Mouse (Mus musculus): Measurements from ENCODE around the gene Large2. TPM values are rescaled to one million over a fixed set of nuclear protein-coding genes. Genes with fewer than 3 reads are reported as not detected.
A peak's percentile ranks its signal among the peaks of the same experiment; 100 is the strongest.
"Not testable (repeated sequence)": the region's sequence is repeated elsewhere in the genome, so short reads cannot be mapped to it uniquely, and the experiment has no call there.

Gene Large2
- polyA plus RNA-seq, 1 experiment from 2014 or later, result 6.6 TPM

GRCm38 (mm10) chr2:92405687-92406086, 31.0 kb upstream of the Large2 start:
- no peaks in the 10 kb centered on the region for H3K27me3 ChIP-seq (ENCODE audit: control insufficient read depth, insufficient read depth, low read length)
- H3K36me3 ChIP-seq (replicated peaks; ENCODE audit: control insufficient read depth, insufficient read depth, low read depth, low read length), result peaks cover 7% of the 10 kb centered on the region
- no peak overlapping the region for H3K4me3 ChIP-seq (ENCODE audit: low read depth, low read length)
- no peak overlapping the region for H3K4me2 ChIP-seq (ENCODE audit: low read depth, low read length)
- no peaks in the 10 kb centered on the region for H3K9me3 ChIP-seq (replicated peaks; ENCODE audit: control insufficient read depth, low read length)
- no peak for DNase-seq (ENCODE audit: low spot score)
- no peak for ATAC-seq (replicated peaks; ENCODE audit: insufficient number of reproducible peaks, low FRiP score, low TSS enrichment, low read depth)
- H3K4me1 ChIP-seq (ENCODE audit: control insufficient read depth, insufficient read depth, low read length), result no peaks in the 10 kb centered on the region
- WGBS, result 93% methylated on average over 7 of the region's 7 CpGs
- H3K27ac ChIP-seq (replicated peaks; ENCODE audit: low read depth, low read length), result no peak overlapping the region
- H3K9ac ChIP-seq (replicated peaks; ENCODE audit: low read length), result no peak overlapping the region

GRCm38 (mm10) chr2:92404737-92405136, 30.1 kb upstream of the Large2 start:
- Histone ChIP-seq H3K4me2 (ENCODE audit: low read depth, low read length) (no peak overlapping the region), H3K4me1 (ENCODE audit: control insufficient read depth, insufficient read depth, low read length) (no peaks in the 10 kb centered on the region), H3K9ac (replicated peaks; ENCODE audit: low read length) (no peak overlapping the region), H3K27me3 (ENCODE audit: control insufficient read depth, insufficient read depth, low read length) (no peaks in the 10 kb centered on the region), H3K9me3 (replicated peaks; ENCODE audit: control insufficient read depth, low read length) (no peaks in the 10 kb centered on the region), H3K36me3 (replicated peaks; ENCODE audit: control insufficient read depth, insufficient read depth, low read depth, low read length) (peaks cover 7% of the 10 kb centered on the region), H3K4me3 (ENCODE audit: low read depth, low read length) (no peak overlapping the region), H3K27ac (replicated peaks; ENCODE audit: low read depth, low read length) (no peak overlapping the region)
- ATAC-seq (replicated peaks; ENCODE audit: insufficient number of reproducible peaks, low FRiP score, low TSS enrichment, low read depth) (no peak), DNase-seq (ENCODE audit: low spot score) (no peak)
- WGBS, result 73% methylated on average over 6 of the region's 6 CpGs

- Histone ChIP-seq H3K27me3 (ENCODE audit: control insufficient read depth, insufficient read depth, low read length) (no peaks in the 10 kb centered on the region), H3K4me1 (ENCODE audit: control insufficient read depth, insufficient read depth, low read length) (no peaks in the 10 kb centered on the region), H3K27ac (replicated peaks; ENCODE audit: low read depth, low read length) (no peak overlapping the region), H3K4me3 (ENCODE audit: low read depth, low read length) (no peak overlapping the region), H3K9me3 (replicated peaks; ENCODE audit: control insufficient read depth, low read length) (no peaks in the 10 kb centered on the region), H3K9ac (replicated peaks; ENCODE audit: low read length) (no peak overlapping the region), H3K36me3 (replicated peaks; ENCODE audit: control insufficient read depth, insufficient read depth, low read depth, low read length) (peaks cover 4% of the 10 kb centered on the region), H3K4me2 (ENCODE audit: low read depth, low read length) (no peak overlapping the region)
- DNase-seq (ENCODE audit: low spot score) (no peak), ATAC-seq (replicated peaks; ENCODE audit: insufficient number of reproducible peaks, low FRiP score, low TSS enrichment, low read depth) (no peak)
- WGBS, result 91% methylated on average over 5 of the region's 5 CpGs
Observed at GRCm38 (mm10) chr2:92403776-92404319, 29.2 kb upstream of the Large2 start.

GRCm38 (mm10) chr2:92402591-92403326, 28.1 kb upstream of the Large2 start:
- Histone ChIP-seq H3K9ac (replicated peaks; ENCODE audit: low read length) (no peak overlapping the region), H3K9me3 (replicated peaks; ENCODE audit: control insufficient read depth, low read length) (no peaks in the 10 kb centered on the region), H3K36me3 (replicated peaks; ENCODE audit: control insufficient read depth, insufficient read depth, low read depth, low read length) (peaks cover 3% of the 10 kb centered on the region; the same call in 1 of the 2 replicates), H3K27ac (replicated peaks; ENCODE audit: low read depth, low read length) (no peak overlapping the region), H3K4me3 (ENCODE audit: low read depth, low read length) (no peak overlapping the region), H3K4me1 (ENCODE audit: control insufficient read depth, insufficient read depth, low read length) (no peaks in the 10 kb centered on the region), H3K4me2 (ENCODE audit: low read depth, low read length) (no peak overlapping the region), H3K27me3 (ENCODE audit: control insufficient read depth, insufficient read depth, low read length) (no peaks in the 10 kb centered on the region)
- DNase-seq (ENCODE audit: low spot score) (no peak), ATAC-seq (replicated peaks; ENCODE audit: insufficient number of reproducible peaks, low FRiP score, low TSS enrichment, low read depth) (no peak)
- WGBS, result 74% methylated on average over 4 of the region's 4 CpGs

GRCm38 (mm10) chr2:92401091-92401561, 26.5 kb upstream of the Large2 start, which contains the start of gene Mapk8ip1:
Gene Mapk8ip1 (minus strand): TSS chr2:92401263.
- Histone ChIP-seq H3K27ac (replicated peaks; ENCODE audit: low read depth, low read length) (0 out of 2 replicates have a peak within 1 kb of the TSS, but pooled peaks have one; percentile 20), H3K27me3 (ENCODE audit: control insufficient read depth, insufficient read depth, low read length) (no peaks in the 10 kb centered on the region), H3K9me3 (replicated peaks; ENCODE audit: control insufficient read depth, low read length) (no peaks in the 10 kb centered on the region), H3K4me1 (ENCODE audit: control insufficient read depth, insufficient read depth, low read length) (no peaks in the 10 kb centered on the region), H3K4me2 (ENCODE audit: low read depth, low read length) (peak within 1 kb of the TSS; percentile 95), H3K36me3 (replicated peaks; ENCODE audit: control insufficient read depth, insufficient read depth, low read depth, low read length) (peaks cover 3% of the 10 kb centered on the region; the same call in 1 of the 2 replicates), H3K9ac (replicated peaks; ENCODE audit: low read length) (peak within 1 kb of the TSS; percentile 71), H3K4me3 (ENCODE audit: low read depth, low read length) (peak within 1 kb of the TSS; percentile 63)
- ATAC-seq (replicated peaks; ENCODE audit: insufficient number of reproducible peaks, low FRiP score, low TSS enrichment, low read depth) (peak; percentile 54; the same call in 1 of the 2 replicates), DNase-seq (ENCODE audit: low spot score) (peak; percentile 75)
- 3% methylated on average over 24 of the region's 59 CpGs for WGBS

GRCm38 (mm10) chr2:92400682-92401081, 26.0 kb upstream of the Large2 start:
- H3K27ac ChIP-seq (replicated peaks; ENCODE audit: low read depth, low read length), result 0 out of 2 replicates have a peak overlapping the region, but pooled peaks have one; percentile 20

GRCm38 (mm10) chr2:92399877-92400276, 25.2 kb upstream of the Large2 start:
- WGBS, result 68% methylated on average over 4 of the region's 4 CpGs
- H3K4me1 ChIP-seq (ENCODE audit: control insufficient read depth, insufficient read depth, low read length); H3K27ac ChIP-seq (replicated peaks; ENCODE audit: low read depth, low read length): not testable (repeated sequence)

More at GRCm38 (mm10) chr2:92400682-92401081, 26.0 kb upstream of the Large2 start:
- Histone ChIP-seq H3K9ac (replicated peaks; ENCODE audit: low read length) (peak overlapping the region; percentile 71), H3K27me3 (ENCODE audit: control insufficient read depth, insufficient read depth, low read length) (no peaks in the 10 kb centered on the region), H3K4me3 (ENCODE audit: low read depth, low read length) (peak overlapping the region; percentile 63), H3K36me3 (replicated peaks; ENCODE audit: control insufficient read depth, insufficient read depth, low read depth, low read length) (peaks cover 3% of the 10 kb centered on the region; the same call in 1 of the 2 replicates), H3K9me3 (replicated peaks; ENCODE audit: control insufficient read depth, low read length) (no peaks in the 10 kb centered on the region), H3K4me2 (ENCODE audit: low read depth, low read length) (peak overlapping the region; percentile 95), H3K4me1 (ENCODE audit: control insufficient read depth, insufficient read depth, low read length) (no peaks in the 10 kb centered on the region)
- ATAC-seq (replicated peaks; ENCODE audit: insufficient number of reproducible peaks, low FRiP score, low TSS enrichment, low read depth), result no peak
- peak; percentile 1 for DNase-seq (ENCODE audit: low spot score)
- 3% methylated on average over 21 of the region's 22 CpGs for WGBS

GRCm38 (mm10) chr2:92397436-92397835, 22.8 kb upstream of the Large2 start:
- Histone ChIP-seq H3K4me1 (ENCODE audit: control insufficient read depth, insufficient read depth, low read length) (peaks cover 5% of the 10 kb centered on the region; the same call in 1 of the 2 replicates), H3K27me3 (ENCODE audit: control insufficient read depth, insufficient read depth, low read length) (no peaks in the 10 kb centered on the region), H3K4me2 (ENCODE audit: low read depth, low read length) (no peak overlapping the region), H3K27ac (replicated peaks; ENCODE audit: low read depth, low read length) (no peak overlapping the region), H3K36me3 (replicated peaks; ENCODE audit: control insufficient read depth, insufficient read depth, low read depth, low read length) (no peaks in the 10 kb centered on the region), H3K9me3 (replicated peaks; ENCODE audit: control insufficient read depth, low read length) (no peaks in the 10 kb centered on the region), H3K9ac (replicated peaks; ENCODE audit: low read length) (no peak overlapping the region), H3K4me3 (ENCODE audit: low read depth, low read length) (no peak overlapping the region)
- DNase-seq (ENCODE audit: low spot score) (no peak), ATAC-seq (replicated peaks; ENCODE audit: insufficient number of reproducible peaks, low FRiP score, low TSS enrichment, low read depth) (no peak)
- WGBS, result 85% methylated on average over 1 of the region's 1 CpGs

More at GRCm38 (mm10) chr2:92399877-92400276, 25.2 kb upstream of the Large2 start:
- DNase-seq (ENCODE audit: low spot score); H3K4me3 ChIP-seq (ENCODE audit: low read depth, low read length); ATAC-seq (replicated peaks; ENCODE audit: insufficient number of reproducible peaks, low FRiP score, low TSS enrichment, low read depth); H3K9me3 ChIP-seq (replicated peaks; ENCODE audit: control insufficient read depth, low read length); H3K36me3 ChIP-seq (replicated peaks; ENCODE audit: control insufficient read depth, insufficient read depth, low read depth, low read length); H3K9ac ChIP-seq (replicated peaks; ENCODE audit: low read length); H3K4me2 ChIP-seq (ENCODE audit: low read depth, low read length); H3K27me3 ChIP-seq (ENCODE audit: control insufficient read depth, insufficient read depth, low read length): not testable (repeated sequence)
